Mouse (Mus musculus) liver, embryonic 14.5 days (tissue): ENCODE results near the gene Cdc42ep2.

Source experiments
- CTCF ChIP-seq: IDR thresholded peaks from 2 replicates; pipeline ENCODE4 v1.5.1; 2016; ENCODE audit warnings: antibody characterized with exemption, low read depth, control low read depth
- EP300 ChIP-seq: IDR thresholded peaks from 2 replicates; pipeline ENCODE4 v1.6.1; 2016; ENCODE audit warnings: antibody characterized with exemption, low read depth

DNA sequence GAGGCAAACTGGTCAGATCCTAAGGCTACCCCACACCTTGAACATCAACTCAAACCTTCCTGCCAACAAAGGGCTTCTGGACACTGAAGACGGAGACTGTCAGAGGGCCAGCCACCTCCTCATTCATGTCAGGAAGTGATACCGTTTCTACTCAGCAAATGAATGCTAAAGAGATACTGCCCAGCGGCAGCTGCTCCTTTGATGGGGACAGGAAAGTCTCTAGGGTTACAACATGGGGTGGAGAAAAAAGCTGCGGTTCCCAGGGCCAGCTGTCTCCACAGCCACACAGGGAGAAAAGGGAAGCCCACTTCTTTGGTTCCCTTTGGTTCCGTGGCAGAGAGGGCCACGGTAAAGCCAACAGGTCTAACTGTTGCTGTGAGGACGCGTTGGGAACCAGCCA is 19.5 kb upstream of the Cdc42ep2 start:
- TF ChIP-seq CTCF (no peak), EP300 (no peak)
